Mouse (Mus musculus) left cerebral cortex, postnatal 25 days (tissue): ENCODE results near the gene Slc44a5. TPM values are rescaled to one million over a fixed set of nuclear protein-coding genes. Genes with fewer than 3 reads are reported as not detected.

ENCODE experiments used
- DNase-seq, 2 experiments: peaks; one replicate each; pipeline ENCODE4 v3.0.0; 2022; ENCODE audit warnings: low spot score in 2 of 2, mixed read lengths in 1 of 2
- intact Hi-C: fragments of 180-260 bp; cut with DNase I; formaldehyde crosslinking; loops from one replicate; pipeline ENCODE4 v1.15.1; 2025
- total RNA-seq, 2 experiments: library from RNA; stranded (reverse); gene quantifications; 2 replicates each; pipeline ENCODE4 v1.2.3; 2021

Gene Slc44a5
- total RNA-seq, 2 experiments from 2014 or later = 8.7 to 10.3 TPM

DNA sequence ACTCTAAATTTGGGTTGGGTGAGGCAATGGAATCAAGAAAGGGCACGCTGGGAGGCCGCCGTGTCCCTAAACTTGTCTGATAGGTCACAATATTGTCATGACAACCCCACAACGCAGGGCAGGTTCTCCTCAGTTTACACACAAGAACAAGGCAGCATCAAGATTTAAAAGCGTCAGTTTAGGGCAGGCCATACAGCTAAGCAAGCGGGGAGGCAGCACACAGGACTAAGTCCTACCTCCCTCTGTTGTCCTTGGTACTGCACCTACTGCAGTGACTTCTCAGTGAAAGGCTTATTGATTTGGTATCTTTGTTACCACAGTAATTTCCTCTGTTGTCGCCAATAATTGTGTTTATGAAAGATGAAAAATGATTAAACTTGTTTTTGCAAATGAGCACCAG is 109.7 kb downstream of the Slc44a5 start:
- intact Hi-C loops = no loop called here

DNA sequence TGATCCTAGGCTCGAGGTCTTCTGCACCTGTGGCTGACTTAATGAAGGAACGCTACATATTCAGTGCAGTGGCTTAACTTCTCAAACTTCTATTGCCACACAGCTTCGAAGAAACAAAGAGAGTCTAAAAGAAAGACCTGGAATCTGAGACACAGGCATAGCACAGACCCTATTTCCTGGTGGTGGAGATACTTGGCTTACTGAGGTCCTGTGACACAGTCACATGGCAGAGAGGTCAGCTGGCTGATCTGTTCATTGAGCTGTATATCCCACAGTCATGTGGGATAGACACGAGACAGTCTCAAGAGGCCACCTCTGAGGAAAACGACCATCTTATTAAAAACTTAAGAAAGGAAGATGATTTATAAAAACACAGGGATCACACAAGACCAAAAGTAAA is 116.8 kb downstream of the Slc44a5 start:
- DNase-seq = no peak
- intact Hi-C loops = no loop called here

More for the DNA sequence above, 109.7 kb downstream of the Slc44a5 start:
- DNase-seq = no peak

DNA sequence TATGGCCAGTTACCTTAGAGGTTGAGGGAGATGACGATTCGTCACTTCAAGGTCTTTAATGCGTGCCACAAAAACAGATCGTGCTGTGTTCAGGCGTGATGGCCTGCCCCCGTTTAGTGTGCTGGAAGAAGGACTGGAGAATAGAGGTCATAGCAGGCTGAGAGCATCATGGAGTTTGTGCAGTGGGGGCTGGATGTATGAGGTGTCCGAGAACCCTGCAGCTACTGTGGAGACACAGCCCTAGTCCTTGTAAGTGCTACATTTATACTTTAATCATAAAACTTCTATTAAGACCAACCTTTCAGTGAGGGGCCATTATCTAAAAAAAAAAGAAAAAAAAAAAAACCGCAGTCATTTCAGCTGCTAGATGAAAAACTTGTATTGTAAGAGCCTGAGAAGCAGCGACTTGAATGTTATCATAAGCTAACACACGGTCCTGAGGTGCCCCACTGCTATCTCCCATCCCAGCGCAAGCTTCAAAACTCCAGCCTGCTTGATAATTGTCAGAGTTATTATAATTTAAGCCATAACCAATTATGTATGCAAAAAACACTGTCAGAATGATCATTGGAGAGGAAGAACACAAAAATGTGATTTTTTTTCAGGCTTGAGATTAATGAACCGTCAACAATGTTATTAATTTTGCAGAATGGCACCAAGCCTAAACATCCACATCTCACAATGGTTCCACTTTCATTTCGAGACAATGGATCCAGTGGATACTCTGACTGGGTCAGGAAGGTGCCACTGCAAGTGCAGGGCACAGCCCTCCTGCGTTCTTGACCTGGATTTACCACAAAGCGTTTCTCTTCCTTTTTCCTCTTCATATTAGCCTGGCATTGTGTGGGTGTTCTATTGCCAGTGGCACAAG is 118.5 kb downstream of the Slc44a5 start:
- intact Hi-C loops = no loop called here
- DNase-seq = no peak

DNA sequence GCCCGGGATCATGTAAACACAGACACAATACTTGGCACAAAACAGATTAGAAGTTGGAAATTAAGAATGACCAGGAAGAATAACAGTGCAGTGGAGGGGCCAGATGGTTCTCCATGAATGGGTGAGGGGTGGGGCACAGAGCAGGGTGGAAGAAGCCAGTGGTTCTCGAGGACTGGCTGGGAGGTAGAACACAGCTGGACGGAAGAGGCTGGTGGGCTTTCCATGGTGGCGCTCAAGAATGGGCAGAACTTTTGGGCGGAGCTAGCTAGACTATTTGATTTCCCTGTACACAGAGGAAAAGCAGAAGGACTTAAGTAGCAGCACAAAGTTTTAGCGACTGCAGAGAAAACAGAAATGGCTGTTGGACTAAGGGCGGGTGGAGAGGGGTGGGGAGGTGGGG is 119.2 kb downstream of the Slc44a5 start:
- DNase-seq = no peak

DNA sequence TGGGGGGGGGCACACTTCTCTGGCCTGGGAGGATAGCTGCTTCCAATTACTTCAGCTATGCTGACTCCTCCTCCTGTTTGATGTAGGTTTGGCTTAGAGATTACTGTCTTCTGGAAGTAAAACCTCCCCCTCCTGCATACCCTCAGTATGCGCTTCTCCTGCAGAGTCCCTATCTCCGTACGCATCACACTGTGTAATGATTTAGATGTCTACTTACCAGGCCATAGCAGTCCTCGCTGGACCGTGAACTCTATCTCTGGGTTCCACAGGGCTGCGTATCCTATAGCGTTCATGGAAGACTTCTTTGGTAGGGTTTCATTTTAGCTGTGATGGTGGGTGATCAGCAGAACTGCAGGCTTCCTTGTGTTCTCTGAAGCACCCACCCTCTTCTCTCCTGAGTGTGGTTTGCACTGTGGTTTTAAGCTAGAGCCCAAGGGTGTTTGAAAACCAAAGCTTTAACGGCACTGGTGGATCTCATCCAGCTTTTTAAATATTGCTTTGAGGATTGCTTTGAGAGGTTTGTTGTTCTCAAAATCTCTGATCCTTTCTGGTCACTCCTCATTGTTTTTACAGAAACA is 120.6 kb downstream of the Slc44a5 start:
- intact Hi-C loops = no loop called here

More for the DNA sequence above, 119.2 kb downstream of the Slc44a5 start:
- intact Hi-C loops = no loop called here

DNA sequence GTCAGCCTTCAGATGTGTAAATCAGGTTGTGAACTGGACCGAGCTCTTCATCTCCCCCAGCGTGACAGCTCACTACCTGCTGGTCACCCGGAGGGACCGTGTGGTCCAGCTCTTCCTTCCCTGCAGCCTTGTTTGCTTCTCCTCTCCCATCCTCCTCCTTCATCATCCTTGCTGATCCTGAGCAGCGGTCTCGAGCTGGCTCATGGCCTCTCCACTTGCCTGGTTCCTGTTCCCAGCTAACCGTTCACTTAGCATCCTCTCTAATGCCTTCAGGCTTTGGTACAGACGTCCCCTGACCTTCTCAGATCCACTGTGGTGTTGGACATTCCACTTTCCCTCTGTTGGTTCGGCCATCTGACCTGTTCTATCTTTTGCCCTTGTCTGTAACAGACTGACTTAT is 128.4 kb downstream of the Slc44a5 start:
- intact Hi-C loops = no loop called here
- no peak for DNase-seq

More for the DNA sequence above, 120.6 kb downstream of the Slc44a5 start:
- DNase-seq = no peak

DNA sequence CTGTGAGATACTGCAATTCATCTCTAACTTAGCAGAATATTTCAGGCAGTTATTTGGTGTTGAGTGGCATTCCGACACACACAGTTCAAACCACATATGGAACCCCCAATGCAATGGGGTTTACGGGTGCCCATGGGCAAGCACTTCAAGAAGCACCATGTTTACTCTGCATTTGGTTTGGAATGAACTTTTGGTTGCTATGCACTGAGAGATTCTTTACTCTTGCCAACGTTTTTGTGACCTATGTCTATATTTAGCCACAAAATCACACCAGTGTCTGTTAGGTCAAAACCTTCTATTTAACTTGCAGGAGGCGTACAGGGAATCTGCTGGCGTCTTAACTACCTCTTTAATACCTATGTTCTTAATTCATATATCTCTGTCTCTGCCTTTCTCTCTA is 137.3 kb downstream of the Slc44a5 start:
- intact Hi-C loops = no loop called here
- no peak for DNase-seq

DNA sequence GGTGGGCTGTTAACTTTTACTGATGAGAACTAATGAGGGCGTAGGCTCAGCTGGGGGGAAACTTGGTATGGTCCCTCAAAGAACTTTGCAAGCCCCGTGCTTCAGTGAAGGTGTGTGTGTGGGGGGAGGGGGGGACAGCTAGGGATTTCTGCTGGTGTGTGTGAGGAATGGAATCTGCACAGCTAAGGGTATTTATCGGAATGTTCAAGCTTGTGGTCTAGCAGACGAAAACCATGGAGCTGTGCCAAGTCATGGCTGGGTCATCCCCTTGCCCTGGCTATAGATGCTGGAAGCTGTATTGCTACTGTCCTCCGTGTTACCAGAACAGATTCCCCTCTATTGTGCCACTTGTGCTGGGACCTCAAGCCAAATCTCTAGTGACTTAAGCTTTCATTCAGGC is 138.0 kb downstream of the Slc44a5 start:
- intact Hi-C loops = no loop called here
- DNase-seq = no peak

DNA sequence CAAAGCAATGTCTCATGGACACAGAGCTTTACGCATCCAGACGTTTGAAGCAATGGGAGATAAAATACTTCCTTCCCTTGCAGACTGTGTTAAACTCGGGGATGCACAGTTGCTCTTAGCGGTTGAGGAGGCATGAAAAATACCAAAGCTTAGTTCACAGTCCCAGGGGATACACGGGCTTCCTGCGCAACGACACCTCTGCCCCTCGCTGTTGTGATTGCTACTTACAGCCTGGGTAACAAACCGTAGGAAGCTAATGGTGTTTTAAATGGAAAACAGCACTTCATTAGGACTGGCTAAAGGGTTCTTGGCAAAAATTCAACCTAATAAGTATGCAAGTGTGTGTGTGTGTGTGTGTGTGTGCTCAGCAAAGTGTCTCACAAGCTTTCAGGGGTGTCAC is 141.8 kb downstream of the Slc44a5 start:
- no peak for DNase-seq
- intact Hi-C loops = no loop called here

DNA sequence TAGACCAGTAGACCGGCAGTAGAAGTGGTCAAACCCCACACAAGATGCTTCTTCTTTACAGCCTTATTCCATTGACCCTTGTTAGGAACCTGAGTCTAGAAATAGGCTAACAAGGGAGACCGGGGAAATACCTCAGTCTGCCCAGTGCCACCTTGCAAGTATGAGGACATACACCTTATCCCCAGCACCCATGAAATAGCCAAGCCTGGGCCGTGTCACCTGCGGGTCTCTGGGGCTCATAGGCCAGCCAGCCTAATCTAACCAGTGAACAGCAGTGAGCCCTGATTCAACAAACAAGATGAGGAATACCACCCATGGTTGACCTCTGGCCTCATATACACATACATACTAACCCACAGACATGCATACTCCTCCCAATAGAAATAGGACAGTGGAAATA is 142.2 kb downstream of the Slc44a5 start:
- no peak for DNase-seq
- intact Hi-C loops = no loop called here

DNA sequence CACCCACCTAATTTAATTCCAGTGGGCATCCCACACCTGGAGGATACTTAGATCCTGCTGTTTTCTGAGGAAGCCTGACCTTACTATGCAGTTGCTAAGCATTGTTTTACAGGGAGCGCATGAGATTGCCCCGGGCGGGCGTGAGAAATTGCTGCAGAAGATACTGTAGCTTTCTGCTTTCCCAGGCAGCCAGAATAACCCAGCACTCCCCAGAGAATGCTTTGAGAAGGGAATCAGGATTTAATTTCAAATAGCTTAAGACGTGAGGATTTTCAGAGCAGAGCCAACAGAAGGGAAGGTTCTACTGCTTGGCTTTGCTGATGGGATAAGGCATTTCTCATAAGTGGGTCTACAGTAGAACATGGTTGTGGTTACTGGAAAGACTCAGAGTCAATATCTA is 142.8 kb downstream of the Slc44a5 start:
- no peak for DNase-seq
- intact Hi-C loops = no loop called here

DNA sequence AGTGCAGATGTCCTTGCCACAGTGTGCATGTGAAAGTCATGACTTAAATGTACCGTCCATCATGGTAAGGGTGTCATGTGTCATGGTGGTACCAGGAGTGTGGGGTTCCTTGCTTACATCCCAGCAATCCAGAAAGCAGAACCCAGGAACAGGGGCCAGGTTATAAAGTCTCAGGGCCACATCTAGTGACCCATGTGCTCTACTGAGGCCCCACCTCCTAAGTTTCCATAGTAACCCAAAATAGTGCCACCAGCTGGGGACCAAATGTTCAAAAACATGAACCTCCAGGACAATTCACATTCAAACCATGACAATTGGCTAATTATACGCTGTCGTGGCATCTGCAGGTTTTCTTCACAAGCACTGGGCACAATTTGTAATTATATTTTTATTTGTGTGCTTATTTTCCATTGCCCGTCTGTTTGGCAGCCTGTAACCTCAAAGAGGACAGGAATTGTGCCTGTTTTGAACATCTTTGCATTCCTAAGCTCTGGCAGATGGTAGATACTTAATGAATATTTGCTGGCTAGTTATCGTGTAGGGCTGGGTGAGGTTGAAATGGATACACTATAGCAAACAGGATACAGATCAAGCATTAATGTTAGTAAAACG is 145.9 kb downstream of the Slc44a5 start:
- no peak for DNase-seq
- intact Hi-C loops = no loop called here

DNA sequence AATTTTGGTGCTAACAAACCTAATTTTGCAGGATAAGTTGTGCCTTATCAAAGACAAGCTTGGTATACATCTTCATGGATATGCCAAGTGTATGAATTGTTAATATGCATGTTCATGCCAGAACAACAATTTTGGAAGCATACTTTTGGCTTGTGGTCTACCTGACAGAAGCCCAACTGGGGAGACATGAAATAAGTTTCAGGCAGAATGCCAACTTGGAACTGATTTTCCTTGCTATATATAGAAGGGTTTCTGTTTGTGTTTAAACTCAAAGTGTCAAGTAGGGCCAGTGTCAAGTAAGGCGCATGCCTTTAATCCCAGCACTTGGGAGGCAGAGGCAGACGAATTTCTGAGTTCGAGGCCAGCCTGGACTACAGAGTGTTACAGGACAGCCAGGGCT is 149.3 kb downstream of the Slc44a5 start:
- DNase-seq = no peak
- intact Hi-C loops = no loop called here

DNA sequence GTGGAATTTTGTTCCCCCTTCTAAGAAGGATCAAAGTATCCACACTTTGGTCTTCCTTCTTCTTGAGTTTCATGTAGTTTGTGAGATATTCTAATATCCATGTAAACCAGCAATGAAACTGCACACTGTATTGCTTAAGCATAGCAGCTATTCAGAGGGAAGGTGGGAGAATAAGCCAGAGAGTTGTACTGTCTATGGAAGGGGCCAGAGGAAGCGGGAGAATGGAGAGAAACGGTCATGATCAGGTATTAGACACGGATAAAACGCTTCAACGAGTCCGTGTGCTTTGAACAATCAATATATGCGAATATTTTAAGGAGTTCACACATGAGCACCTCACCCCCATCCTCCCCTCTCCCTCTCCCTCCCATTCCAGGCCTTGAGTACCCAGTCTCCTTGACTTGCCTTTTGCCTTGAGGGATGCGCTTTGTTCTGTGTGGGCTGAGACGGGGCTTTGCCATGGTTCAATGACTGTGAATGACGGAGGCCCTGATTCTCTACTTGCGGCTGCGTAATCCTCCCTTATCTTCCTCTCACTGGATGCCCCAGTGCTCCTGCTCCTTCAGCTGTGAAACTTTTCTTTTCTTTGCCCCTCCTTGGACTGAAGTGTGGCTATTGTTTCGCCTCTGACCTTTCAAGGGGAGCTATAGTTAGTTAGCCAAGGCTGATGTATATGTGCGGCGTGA is 151.8 kb downstream of the Slc44a5 start:
- DNase-seq = no peak
- intact Hi-C loops = no loop called here

DNA sequence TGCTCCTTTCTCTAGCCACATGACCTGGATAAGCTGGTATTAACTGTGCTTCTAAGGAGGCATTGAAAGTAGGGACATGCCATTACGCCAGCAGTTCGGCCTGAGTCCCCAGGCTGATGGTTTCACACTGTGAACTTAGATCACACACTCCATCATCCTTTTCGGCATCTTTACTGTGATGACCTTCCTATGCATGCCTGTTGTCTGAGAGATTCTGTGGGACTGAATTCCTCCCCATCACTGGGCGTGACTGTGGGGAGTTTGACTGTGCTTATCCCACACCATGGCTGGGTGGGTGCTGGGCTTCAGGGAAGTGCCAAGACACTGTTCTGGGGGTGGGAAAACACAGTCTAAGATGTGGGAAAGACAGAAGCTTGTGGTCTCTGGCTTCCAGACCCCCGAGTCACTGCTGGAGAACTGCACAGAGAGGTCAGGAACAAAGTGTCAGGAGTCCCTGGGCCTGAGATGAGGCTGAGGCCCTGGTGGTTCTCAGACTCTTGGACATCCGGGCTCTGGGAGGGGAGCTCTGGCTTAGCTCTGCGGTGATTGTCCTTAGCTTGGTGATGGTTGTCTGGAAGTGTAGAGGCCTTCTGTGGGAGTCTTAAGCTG is 152.6 kb downstream of the Slc44a5 start:
- intact Hi-C loops = no loop called here
- no peak for DNase-seq

DNA sequence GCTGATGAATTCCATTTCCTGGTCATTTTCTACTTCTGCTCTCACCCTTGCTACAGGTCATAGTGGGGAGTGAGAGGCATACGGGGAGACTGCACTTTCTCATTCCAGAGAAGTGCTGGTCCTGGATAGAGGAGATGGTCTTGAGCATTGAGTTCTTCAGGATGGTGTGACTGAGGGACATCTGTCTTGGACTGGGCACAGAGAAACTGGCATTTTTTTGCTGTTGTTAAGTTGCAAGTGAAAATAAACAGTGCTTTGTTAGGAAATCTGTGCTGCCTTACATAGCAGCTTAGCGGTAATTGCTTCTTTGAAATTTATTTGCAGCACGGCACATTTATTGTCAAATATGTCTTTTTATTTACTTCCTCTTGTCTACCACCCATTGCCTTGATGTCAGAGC is 154.0 kb downstream of the Slc44a5 start:
- intact Hi-C loops = no loop called here

DNA sequence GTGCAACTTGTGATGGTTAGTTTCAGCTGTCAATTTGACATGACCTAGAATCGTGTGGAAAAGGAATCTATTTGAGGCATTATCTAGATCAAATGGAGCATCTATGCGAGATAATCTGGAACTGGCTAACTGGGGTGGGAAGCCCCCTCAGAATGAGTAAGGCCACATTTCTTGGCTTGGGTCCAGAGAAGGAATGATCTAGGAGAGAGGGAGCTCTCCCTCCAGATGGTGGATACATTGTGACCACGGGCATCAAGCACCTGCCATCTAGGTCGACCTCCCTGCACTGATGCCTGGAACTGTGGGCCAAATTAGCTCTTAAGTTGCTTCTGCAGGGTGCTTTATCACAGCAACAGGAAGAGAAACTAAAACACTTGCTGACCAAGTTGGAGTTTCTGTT is 155.8 kb downstream of the Slc44a5 start:
- intact Hi-C loops = no loop called here
- DNase-seq = no peak

More for the DNA sequence above, 154.0 kb downstream of the Slc44a5 start:
- no peak for DNase-seq

DNA sequence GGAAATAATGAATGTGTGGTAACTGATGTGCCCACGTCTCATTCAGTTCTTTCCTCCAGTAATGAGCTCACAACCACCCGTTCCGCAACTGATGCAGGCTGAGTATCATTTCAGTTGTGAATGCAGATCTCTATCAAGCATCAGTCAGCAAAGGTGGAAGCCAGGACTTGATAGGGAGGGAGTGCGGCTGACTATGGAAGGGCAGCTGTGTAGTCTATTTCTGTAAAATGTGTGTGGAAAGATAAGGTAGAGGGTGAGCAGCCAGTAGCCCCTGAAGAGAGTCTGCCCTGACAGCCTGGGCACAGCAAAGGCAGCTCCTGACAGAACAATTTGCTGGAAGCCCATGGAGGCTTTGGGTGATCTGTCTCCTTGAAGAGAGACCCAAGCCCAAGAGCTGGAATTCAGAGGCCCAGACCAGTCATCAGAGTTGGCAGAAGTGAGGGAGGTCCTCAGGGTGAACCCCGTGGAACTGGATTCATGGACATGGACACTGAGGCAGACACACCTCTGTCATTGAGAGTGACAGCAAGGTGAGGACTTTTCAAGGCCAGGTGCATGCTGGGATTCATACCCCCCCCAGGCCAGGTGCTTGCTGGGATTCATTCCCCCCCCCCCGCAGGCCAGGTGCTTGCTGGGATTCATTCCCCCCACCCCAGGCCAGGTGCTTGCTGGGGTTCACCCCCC is 157.3 kb downstream of the Slc44a5 start:
- DNase-seq = no peak
- intact Hi-C loops = no loop called here

DNA sequence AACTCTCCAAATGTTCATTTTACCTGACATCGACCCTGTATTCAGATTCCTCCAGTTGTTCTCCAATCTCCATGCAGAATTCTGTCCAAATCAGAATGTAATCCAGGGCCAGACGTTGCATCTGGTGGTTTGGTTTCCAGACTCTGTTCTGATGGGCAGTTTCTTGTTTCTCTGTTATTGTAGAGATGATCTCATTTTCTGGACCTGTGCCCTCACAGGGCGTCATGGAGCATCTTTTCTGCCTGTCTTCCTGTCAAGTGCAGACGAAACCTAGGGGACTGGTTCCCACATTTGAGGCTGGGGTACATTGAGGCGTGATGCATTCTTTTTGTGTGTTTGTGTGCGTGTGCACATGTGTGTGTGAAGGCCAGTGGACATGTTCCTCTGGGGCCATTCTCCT is 160.8 kb downstream of the Slc44a5 start:
- DNase-seq = no peak
- intact Hi-C loops = no loop called here
